Mouse (Mus musculus) ES-Bruce4 (cell line): ENCODE measurements around the gene Pdx1.

Experiments used
- CTCF ChIP-seq: IDR thresholded peaks from one replicate; pipeline ENCODE4 v1.8.1; 2011; ENCODE audit warnings: low read depth, low read length
- POLR2A ChIP-seq: IDR thresholded peaks from one replicate; pipeline ENCODE4 v1.8.1; 2011; ENCODE audit warnings: low read length; ENCODE audit not compliant: insufficient read depth

DNA sequence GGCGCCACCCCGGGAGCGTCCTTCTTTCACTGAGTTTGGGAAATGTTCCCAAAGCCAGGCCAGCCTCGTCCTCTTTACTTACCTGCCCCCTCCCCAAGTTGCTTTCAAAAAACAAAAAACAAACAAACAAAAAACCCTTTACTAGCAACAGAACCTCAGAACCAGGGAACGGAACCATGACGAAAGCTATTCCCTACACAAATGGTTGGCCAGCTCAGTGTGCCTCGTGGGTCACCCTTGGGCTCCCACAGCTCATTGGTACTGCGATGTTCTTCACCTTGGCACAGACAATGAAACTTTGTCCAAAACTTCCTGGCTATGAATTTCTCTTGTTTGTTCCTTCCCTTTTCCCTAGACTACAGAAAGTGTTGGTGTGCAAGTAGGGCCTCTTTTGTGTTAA is 32.4 kb downstream of the Pdx1 start:
- TF ChIP-seq CTCF (no peak), POLR2A (no peak)
